Mouse (Mus musculus) bone marrow, adult 2 months (tissue): Measurements from ENCODE around the gene Ptgfrn. TPM values are rescaled to one million over a fixed set of nuclear protein-coding genes. Genes with fewer than 3 reads are reported as not detected.
A peak's percentile ranks its signal among the peaks of the same experiment; 100 is the strongest.

Experiments used
- H3K27ac ChIP-seq: fragments of 200-500 bp; 2 replicates; pipeline ENCODE4 v1.5.1; 2012; ENCODE audit warnings: low read depth, mild to moderate bottlenecking, control low read depth, inconsistent platforms, low read length; ENCODE audit not compliant: control insufficient read depth, poor library complexity, insufficient read depth
- H3K4me1 ChIP-seq: fragments of 200-500 bp; 2 replicates; pipeline ENCODE4 v1.6.1; 2011; ENCODE audit warnings: low read length; ENCODE audit not compliant: control insufficient read depth, insufficient read depth
- H3K4me3 ChIP-seq: fragments of 200-500 bp; replicated peaks from 2 replicates; pipeline ENCODE3; 2011; ENCODE audit warnings: mild to moderate bottlenecking, low read depth, low read length, control low read depth; ENCODE audit not compliant: control insufficient read depth
- CTCF ChIP-seq: fragments of 200-500 bp; IDR thresholded peaks from 2 replicates; pipeline ENCODE4 v1.5.1; 2011; ENCODE audit warnings: low read length, control low read depth; ENCODE audit not compliant: control insufficient read depth, insufficient read depth
- POLR2A ChIP-seq: fragments of 200-500 bp; IDR thresholded peaks from 2 replicates; pipeline ENCODE4 v1.6.1; 2011; ENCODE audit warnings: low read depth, mild to moderate bottlenecking, control low read depth, low read length, borderline replicate concordance; ENCODE audit not compliant: control insufficient read depth
- WGBS: fragments of 180-500 bp; shearing (Covaris S2); methylation state at CpG from one replicate; pipeline ENCODE4 v1.1.7; 2018; 5-methylcytosine and 5-hydroxymethylcytosine counted together
- polyA plus RNA-seq: library from polyadenylated mRNA; stranded (reverse); fragments of >200 nt; gene quantifications from 2 replicates; pipeline ENCODE4 v1.2.4, GENCODE M21; 2011; ENCODE audit warnings: low replicate concordance; ENCODE audit not compliant: missing spikeins, insufficient read depth, insufficient read length

Ptgfrn gene
- polyA plus RNA-seq, 1 experiment, result 1.6 TPM

DNA sequence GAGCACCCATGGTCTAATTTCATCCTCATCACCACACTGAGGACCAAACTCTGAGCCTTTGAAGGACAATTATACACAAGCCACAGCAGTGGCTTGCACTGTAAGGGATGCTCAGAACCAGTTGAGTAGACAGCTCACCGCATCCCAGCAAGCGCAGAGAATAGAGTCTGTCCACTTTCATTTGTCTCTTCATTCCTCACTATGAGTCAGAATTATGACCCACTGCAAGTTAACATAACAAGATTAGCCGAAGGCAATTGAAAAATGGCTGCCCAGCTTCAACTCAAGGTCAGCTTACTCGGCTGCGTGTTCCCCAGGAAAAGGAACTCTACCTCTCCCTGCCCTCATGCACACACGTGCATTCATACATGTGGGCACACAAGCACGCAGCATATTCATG lies 94.0 kb downstream of the Ptgfrn start:
- Histone ChIP-seq H3K4me1 (peaks cover 5% of the 10 kb centered on the region; the same call in 1 of the 2 replicates), H3K4me3 (no peak overlapping the region), H3K27ac (no peak overlapping the region)
- WGBS, result 81% methylated on average over 7 of the region's 7 CpGs
- no peak for TF ChIP-seq POLR2A
- TF ChIP-seq CTCF, result no peak

DNA sequence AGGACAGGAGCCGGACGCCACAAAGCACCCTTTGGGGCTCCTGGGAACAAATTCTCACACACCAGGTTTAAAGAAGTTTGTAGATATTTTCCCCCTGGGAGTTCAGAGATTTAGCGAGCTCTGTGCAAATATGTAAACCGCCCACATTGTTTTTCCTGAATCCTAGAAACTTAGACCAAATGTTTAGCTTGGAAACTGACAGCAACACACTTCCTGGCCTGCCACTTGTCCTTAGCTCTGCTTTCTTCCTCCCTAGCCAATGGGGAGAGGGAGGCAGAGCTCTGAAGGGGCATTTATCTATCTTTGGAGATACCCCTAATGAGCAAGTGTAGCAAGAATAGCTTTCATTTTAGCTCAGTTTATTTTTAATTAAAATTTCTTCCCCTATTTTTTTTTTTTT lies 94.8 kb downstream of the Ptgfrn start:
- 82% methylated on average over 4 of the region's 4 CpGs for WGBS
- Histone ChIP-seq H3K4me1 (peaks cover 5% of the 10 kb centered on the region; the same call in 1 of the 2 replicates), H3K4me3 (no peak overlapping the region), H3K27ac (no peak overlapping the region)
- TF ChIP-seq CTCF (no peak), POLR2A (no peak)

DNA sequence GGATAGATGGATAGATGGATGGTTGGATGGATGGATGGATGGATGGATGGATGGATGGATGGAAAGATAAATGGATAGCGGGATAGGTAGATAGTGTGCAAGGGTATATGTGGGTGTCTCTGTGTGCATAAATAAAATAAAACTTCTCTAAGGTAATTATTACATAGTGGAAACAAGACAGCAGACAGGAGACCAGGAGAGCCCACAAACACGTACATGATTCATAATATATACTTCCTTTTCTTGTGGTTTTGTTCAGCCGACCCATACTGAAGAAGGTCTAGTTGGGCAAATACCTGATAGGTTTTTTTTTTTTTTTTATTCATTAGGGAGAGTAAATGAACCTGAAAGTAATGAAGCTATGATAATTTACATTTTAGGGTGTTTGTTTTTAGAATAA lies 96.5 kb downstream of the Ptgfrn start:
- H3K4me3 ChIP-seq, result no peak overlapping the region
- TF ChIP-seq CTCF, result no peak
- TF ChIP-seq POLR2A, result no peak
- peaks cover 5% of the 10 kb centered on the region; the same call in 1 of the 2 replicates for H3K4me1 ChIP-seq
- 36% methylated on average over 3 of the region's 3 CpGs for whole genome bisulfite sequencing
- H3K27ac ChIP-seq, result no peak overlapping the region

DNA sequence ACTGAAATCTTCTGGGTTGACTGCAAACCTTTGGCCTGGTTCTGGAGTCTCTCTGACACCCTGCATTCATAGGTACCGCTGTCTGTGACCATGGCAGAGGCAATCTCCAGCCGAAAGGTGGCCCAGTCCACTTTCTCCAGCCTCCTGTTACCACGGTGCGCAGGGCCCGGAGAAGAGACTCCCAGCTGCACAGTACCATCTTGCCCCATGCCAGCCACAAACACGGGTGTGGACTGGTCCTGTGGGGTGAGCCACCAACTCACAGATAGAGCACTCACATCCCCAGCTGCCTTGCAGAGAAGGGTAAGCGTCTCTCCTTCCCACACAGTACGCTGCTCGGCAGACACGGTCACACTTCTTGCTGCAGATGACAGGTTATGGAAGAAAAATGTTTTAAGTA lies 97.1 kb downstream of the Ptgfrn start:
- Histone ChIP-seq H3K27ac (no peak overlapping the region), H3K4me3 (no peak overlapping the region), H3K4me1 (peaks cover 5% of the 10 kb centered on the region; the same call in 1 of the 2 replicates)
- 83% methylated on average over 10 of the region's 10 CpGs for whole genome bisulfite sequencing
- TF ChIP-seq POLR2A, result no peak

DNA sequence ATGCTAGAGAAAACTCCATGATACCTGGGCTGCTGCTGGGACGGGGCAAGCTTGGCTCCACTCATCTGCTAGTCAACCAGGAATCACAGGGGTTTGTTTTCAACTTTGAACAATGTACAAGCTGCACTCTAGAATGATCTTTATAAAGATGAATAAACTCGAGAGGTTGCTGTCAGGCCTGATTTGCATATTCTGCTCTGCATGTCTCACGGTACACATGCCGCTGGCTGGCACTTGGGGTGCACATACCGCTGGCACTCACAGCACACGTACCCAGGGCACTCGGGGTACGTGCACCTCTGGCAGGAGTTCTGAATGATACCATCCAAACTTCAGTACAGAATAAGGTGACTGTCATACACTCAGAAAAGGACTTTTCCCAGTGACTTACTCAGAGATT lies 97.5 kb downstream of the Ptgfrn start:
- TF ChIP-seq CTCF, result no peak
- no peak for TF ChIP-seq POLR2A
- no peak overlapping the region for H3K4me3 ChIP-seq
- H3K4me1 ChIP-seq, result peaks cover 5% of the 10 kb centered on the region; the same call in 1 of the 2 replicates
- H3K27ac ChIP-seq, result peak overlapping the region; percentile 20; the same call in 1 of the 2 replicates
- WGBS, result 80% methylated on average over 8 of the region's 8 CpGs

DNA sequence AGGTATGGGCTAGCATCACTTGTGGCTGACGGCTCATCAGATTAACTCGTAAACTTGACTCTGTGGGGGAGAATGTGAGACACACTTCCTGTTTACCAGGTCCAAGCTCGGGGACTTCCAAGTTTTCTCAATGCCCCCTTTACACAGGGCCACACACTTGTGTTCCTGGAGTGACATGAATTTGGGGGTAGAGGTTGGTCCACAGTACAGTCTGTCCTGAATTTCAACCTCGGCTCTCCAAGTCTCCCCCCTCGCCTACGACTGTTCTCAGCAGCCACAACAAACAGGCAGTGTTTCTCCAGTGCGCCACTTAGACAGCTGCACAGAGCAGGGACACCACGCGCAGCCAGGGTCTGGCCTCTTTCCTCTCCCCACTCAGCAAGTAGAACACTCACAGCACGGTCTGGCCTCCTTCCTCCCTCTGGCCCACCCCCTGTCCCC lies 97.9 kb downstream of the Ptgfrn start:
- Histone ChIP-seq H3K27ac (peak overlapping the region; percentile 20; the same call in 1 of the 2 replicates), H3K4me3 (no peak overlapping the region), H3K4me1 (peaks cover 5% of the 10 kb centered on the region; the same call in 1 of the 2 replicates)
- WGBS, result 43% methylated on average over 10 of the region's 10 CpGs
- TF ChIP-seq POLR2A (no peak), CTCF (no peak)

DNA sequence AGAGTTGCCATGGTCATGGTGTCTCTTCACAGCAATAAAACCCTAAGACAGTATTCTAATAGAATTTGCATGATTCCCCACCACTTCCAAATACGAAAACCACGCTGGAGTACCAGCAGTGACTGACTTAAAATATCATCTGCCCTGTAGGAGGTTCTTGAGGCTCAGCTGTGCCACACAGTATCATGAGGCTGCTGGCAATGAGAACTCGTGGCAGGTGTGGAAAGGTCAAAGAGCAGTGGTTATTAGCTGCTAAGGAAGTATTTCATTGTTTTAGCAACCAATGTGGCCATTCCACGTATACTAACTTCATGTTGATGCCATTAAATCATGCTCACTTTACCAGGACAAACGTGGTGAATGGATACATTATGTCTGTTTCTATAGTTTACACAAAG lies 98.9 kb downstream of the Ptgfrn start:
- WGBS, result 49% methylated on average over 5 of the region's 5 CpGs
- H3K27ac ChIP-seq, result peak overlapping the region; percentile 45; the same call in 1 of the 2 replicates
- H3K4me1 ChIP-seq, result peaks cover 3% of the 10 kb centered on the region; the same call in 1 of the 2 replicates
- H3K4me3 ChIP-seq, result no peak overlapping the region
- no peak for TF ChIP-seq POLR2A
- no peak for TF ChIP-seq CTCF

DNA sequence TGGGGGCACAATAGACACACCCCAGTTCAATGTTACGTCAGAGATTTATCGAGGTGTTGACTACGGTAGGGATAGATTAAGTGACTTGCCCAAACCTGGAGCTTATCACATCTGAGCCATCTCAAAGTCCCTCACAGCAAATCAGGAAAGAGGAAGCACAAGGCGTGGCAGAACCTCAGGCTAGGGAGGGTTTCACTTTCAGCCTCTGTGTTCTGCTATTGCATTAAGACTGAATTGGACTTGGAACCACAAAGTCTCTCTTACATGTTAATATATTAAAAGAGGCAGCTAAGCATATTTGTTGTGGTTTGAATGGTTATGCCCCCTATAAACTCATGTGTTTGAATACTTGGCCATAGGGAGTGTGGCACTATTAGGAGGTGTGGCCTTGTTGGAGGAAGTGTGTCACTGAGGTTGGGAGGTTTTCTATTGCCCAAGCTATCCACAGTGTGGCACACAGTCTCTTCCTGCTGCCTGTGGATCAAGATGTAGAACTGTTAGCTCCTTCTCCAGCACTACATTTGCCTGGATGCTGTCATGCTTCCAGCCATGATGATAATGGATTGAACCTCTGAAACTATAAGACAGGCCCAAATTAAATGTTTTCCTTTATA lies 99.4 kb downstream of the Ptgfrn start:
- Histone ChIP-seq H3K4me3 (no peak overlapping the region), H3K27ac (peak overlapping the region; percentile 45; the same call in 1 of the 2 replicates), H3K4me1 (peaks cover 3% of the 10 kb centered on the region; the same call in 1 of the 2 replicates)
- 2% methylated on average over 4 of the region's 4 CpGs for WGBS
- TF ChIP-seq CTCF (no peak), POLR2A (no peak)
